Mouse (Mus musculus) CD4-positive, CD25-positive, alpha-beta regulatory T cell, adult 4 months (primary cell): Measurements from ENCODE around the gene Mypn. TPM values are rescaled to one million over a fixed set of nuclear protein-coding genes. Genes with fewer than 3 reads are reported as not detected.

ENCODE experiments used
- ATAC-seq: one replicate; pipeline ENCODE4 v1.8.0; 2017
- polyA plus RNA-seq, 2 experiments: library from polyadenylated mRNA; unstranded; fragments of 100-300 nt; shearing (Covaris generic); gene quantifications; one replicate each; pipeline ENCODE4 v1.2.1; 2017

Mypn gene
- polyA plus RNA-seq, 2 experiments from 2014 or later, result not detected

DNA sequence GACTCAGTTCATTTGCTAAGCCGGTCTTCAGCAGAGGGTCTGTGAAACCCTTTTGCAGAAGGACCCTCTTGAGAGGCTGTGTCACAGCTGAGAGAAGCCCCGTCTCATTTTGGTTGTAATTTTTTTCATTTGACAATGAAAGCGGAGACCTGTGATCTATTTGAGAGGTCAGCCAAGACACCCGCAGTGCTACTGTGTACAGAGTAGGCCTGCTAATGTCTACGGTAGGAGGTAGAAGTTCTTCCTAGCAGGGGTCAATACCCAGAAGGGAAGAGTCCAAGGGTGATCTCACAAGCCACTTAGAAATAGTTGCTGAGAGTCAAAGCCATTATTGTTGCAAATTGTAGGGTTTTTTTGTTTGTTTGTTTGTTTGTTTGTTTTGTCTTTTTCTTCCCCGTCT lies 49.5 kb downstream of the Mypn start:
- ATAC-seq, result no peak

GRCm38 (mm10) chr10:63153563-63153962 lies 50.2 kb downstream of the Mypn start:
- peak; percentile 81 for ATAC-seq

GRCm38 (mm10) chr10:63152358-63152757 lies 51.4 kb downstream of the Mypn start:
- no peak for ATAC-seq

- ATAC-seq, result no peak
These were observed 61.1 kb downstream of the Mypn start for GRCm38 (mm10) chr10:63142660-63143059.

DNA sequence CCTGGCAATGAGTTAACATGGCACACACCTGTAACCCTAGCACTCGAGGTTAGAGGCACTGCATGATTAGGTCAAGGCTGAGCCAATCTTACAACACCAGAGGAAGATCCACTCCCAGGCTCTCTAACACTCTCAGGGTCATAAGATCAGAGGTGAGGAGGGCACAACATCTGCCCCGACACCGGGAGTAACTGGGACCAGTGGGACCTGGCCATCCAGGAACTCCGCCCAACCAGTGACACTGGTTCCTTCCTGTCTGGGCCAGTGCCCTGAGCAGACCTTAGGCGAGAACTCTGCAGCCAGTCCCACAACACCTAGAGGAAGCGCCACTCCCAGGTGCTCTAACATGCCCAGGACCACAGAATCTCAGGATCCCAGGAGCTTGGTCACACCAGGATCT lies 67.3 kb downstream of the Mypn start:
- no peak for ATAC-seq

DNA sequence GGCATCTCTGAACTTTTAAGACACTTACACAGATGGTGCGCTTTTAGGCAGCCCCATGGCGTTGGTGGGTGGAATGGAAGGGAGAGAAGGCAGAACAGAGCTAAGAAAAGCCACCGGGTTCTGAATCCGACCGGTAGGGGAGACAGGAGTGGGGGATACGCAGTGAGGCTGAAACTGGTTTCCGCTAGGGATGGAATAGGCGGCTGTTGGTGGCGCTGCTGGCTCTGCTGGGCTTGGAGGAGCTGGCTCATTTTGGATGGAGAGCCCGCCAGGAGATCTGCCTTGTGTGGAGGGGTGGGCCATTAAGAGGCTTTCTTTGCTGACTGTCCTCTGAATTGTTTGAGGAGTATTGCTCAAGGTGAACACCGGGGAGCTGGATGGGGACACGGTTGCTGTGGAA lies 68.1 kb downstream of the Mypn start:
- no peak for ATAC-seq

- no peak for ATAC-seq
These were observed 70.4 kb downstream of the Mypn start for GRCm38 (mm10) chr10:63133326-63133725.

- no peak for ATAC-seq
These were observed 71.4 kb downstream of the Mypn start for GRCm38 (mm10) chr10:63132356-63132755.

DNA sequence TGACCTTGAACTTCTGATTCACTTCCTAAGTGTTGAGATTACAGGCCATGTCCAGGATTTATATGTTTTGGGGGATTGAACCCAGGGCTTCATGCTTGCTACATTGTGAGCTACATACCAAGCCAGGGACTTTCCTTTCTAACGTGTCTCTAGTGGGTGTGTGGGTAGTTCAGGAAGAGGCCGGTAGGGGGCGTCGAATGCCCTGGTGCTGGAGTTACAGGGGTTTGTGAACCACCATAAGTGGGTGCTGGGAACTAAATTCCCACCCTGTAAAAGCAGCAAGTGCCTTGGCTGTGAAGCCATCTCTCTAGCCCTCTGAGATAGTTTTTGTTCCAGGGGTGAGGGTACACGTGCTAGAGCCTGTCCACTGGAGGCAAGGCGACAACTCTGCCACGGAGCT lies 73.3 kb downstream of the Mypn start:
- no peak for ATAC-seq

DNA sequence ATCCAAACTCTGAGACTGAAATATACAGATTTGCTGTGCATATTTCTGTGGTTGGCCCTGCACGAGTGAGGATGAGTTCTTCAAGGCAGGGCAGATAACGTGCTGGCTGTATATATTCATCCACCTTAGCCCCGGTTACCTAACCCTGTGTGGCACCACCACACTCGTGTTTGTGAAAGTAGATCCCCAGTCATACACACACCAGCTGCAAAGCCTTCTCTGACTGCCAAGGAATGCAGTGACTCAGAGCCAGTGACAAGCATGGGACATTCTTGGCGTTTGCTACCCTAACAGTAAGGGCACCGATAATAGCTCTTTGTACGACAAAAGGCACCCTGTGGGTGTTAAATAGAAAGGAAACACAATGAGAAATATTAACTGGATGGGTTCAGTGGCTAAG lies 75.5 kb downstream of the Mypn start:
- ATAC-seq, result no peak

GRCm38 (mm10) chr10:63127156-63127555 lies 76.6 kb downstream of the Mypn start:
- ATAC-seq, result no peak

- ATAC-seq, result no peak
These were observed 77.6 kb downstream of the Mypn start for GRCm38 (mm10) chr10:63126116-63126515.

- ATAC-seq, result no peak
These were observed 78.4 kb downstream of the Mypn start for GRCm38 (mm10) chr10:63125343-63125742.

DNA sequence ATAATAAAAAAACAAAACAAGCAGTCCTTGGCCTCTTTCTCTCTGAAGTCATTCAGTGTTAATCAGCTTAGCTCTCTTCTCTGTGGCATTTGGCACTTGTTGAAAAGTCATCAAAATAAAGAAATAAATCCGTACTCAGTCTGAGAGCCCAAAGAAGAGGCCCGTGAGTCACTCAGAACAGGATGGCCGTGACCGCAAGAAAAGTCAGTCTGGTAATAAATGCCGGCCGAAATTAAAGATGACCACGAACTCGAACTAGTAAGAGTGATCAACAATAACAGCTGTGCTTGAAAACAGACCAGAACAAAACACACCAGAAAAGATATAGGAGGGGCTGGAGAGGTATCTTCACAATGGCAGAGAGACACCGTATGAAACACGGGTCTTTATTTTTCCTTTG lies 79.7 kb downstream of the Mypn start:
- ATAC-seq, result no peak

- ATAC-seq, result no peak
These were observed 80.6 kb downstream of the Mypn start for GRCm38 (mm10) chr10:63123141-63123540.

GRCm38 (mm10) chr10:63122516-63122915 lies 81.2 kb downstream of the Mypn start:
- no peak for ATAC-seq

DNA sequence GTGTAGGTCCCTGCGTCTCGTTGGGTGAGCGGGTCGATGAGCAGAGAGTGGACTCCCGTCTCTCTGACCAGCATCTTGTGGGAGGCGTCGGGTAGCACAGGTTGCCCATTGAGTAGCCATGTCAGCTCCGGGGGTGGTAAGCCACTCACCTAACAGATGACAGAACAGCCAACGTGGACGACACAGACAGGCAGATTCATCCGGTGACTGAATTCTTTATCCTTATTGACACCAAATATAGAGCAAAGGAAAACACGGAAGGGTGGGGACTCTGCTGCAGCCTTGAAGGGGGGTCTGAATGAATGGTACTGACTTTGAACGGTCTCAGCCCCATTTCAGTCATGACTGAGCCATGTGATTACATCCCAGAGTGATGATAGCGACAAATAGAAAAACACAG lies 81.8 kb downstream of the Mypn start:
- no peak for ATAC-seq

DNA sequence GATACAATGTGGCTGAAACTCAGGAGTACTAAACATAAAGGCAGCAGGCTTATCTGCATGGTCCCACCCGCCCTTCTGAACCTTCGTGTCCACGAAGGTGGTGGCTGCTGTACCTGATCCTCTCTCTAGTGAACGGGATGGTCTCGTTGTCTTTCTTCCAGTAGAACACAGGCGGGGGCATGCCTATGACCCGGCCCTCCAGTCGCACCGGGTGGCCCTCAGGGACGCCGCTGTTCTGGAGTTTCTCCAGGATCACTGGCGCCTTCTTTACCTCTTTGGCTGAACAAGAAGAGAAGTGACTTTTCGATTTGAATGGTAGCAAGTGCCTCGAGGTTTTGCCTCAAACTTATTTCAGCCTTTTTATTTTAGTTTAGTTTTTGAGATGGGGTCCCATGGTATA lies 83.8 kb downstream of the Mypn start:
- no peak for ATAC-seq

DNA sequence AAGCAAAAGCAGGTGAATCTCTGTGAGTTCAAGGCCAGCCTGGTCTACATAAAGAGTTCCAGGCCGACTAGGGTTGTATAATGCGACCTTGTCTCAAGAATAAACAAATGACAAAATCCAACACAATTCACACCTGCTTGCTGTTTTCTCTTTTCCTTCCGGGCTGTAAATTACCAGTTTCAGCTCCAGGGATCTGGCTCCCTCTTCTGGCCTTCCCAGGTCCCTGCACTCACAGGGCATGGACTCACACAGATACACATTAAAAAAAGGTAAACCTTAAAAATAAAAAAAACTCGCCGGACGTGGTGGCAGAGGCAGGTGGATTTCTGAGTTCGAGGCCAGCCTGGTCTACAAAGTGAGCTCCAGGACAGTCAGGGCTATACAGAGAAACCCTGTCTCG lies 86.2 kb downstream of the Mypn start:
- ATAC-seq, result no peak

GRCm38 (mm10) chr10:63116376-63116775 lies 87.4 kb downstream of the Mypn start:
- no peak for ATAC-seq

GRCm38 (mm10) chr10:63115881-63116280 lies 87.9 kb downstream of the Mypn start:
- ATAC-seq, result no peak

- ATAC-seq, result no peak
These were observed 89.9 kb downstream of the Mypn start for GRCm38 (mm10) chr10:63113716-63114360.

DNA sequence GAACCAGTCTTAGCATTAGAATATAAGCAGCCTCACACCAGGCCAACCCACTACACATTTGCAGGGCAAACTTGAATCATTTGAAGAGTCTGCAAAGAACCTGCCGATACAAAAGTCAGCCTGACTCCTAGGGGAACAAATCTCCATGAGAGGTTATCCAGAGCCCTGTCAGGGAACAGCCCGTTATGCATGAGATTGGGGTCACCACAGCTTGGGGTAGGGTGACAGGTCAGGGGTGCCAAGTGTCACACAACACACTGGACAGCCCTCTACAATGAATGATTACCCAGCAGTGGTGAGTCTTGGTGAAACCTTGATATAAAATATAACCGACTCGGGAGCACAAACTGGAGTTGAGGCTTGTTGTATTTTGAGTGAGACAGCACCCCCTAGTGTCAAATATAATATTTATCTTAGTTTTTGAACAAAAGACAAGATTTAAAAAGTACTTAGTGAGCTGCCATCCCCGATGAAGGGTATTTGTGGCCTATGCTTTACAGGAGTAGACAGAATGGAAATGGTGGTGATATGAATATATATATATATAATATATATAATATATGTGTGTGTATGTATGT lies 90.6 kb downstream of the Mypn start:
- peak; percentile 34 for ATAC-seq

DNA sequence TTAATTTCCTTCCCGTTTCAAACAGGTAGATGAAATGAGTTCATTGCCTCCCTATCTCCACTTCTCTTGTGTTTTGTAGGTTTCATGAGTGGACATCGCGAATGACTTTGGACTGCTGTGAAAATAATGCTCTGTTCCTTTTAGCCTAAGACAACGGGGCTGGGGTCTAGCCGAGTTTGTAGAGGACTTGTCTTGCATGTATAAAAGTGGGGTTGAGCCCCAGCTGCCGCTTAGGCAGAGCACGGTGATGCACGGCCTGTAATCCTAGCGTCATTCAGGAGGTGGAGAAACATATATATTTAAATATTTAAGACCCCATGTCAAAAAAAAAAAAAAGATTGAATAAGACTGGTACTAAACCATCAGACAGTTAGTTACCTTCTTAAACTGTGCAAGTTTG lies 103.1 kb downstream of the Mypn start:
- ATAC-seq, result no peak
